Mouse (Mus musculus) gastrocnemius, postnatal 10 days (tissue): ENCODE measurements at regions not wholly inside any gene's neighbourhood (a gene's known extent, or its start where the extent isn't known, plus 50 kb on each side); places are given as distances from the start of the nearest gene placed in this dataset.

Experiments
- DNase-seq: peaks from one replicate; pipeline ENCODE4 v3.0.0; 2021; ENCODE audit warnings: mixed read lengths

- DNase-seq = no peak
Observed at GRCm38 (mm10) chr11:20882756-20883155, 51.9 kb upstream of the Lgalsl start.

- DNase-seq = no peak
Observed at GRCm38 (mm10) chr11:20883907-20884306, 53.1 kb upstream of the Lgalsl start.

GRCm38 (mm10) chr11:20887044-20887443 is 56.2 kb upstream of the Lgalsl start:
- no peak for DNase-seq

- DNase-seq = no peak
Observed at GRCm38 (mm10) chr11:20890479-20890878, 59.6 kb upstream of the Lgalsl start.

GRCm38 (mm10) chr11:20891711-20892110 is 60.9 kb upstream of the Lgalsl start:
- DNase-seq = no peak

GRCm38 (mm10) chr11:20896277-20897123 is 65.6 kb upstream of the Lgalsl start:
- DNase-seq = peak; percentile 61

GRCm38 (mm10) chr11:20897468-20897867 is 66.6 kb upstream of the Lgalsl start:
- DNase-seq = no peak

- no peak for DNase-seq
Observed at GRCm38 (mm10) chr11:20898558-20898957, 67.7 kb upstream of the Lgalsl start.

- DNase-seq = no peak
Observed at GRCm38 (mm10) chr11:20899766-20900165, 68.9 kb upstream of the Lgalsl start.

GRCm38 (mm10) chr11:20902001-20902400 is 71.1 kb upstream of the Lgalsl start:
- no peak for DNase-seq

- DNase-seq = no peak
Observed at GRCm38 (mm10) chr11:20902910-20903309, 72.1 kb upstream of the Lgalsl start.

- no peak for DNase-seq
Observed at GRCm38 (mm10) chr11:20907996-20908395, 77.1 kb upstream of the Lgalsl start.

- no peak for DNase-seq
Observed at GRCm38 (mm10) chr11:20908471-20908870, 77.6 kb upstream of the Lgalsl start.

- DNase-seq = no peak
Observed at GRCm38 (mm10) chr11:20913042-20913441, 82.2 kb upstream of the Lgalsl start.

- peak; percentile 88 for DNase-seq
Observed at GRCm38 (mm10) chr11:20913598-20914296, 82.9 kb upstream of the Lgalsl start.

- no peak for DNase-seq
Observed at GRCm38 (mm10) chr11:20914297-20914997, 83.6 kb upstream of the Lgalsl start.

- no peak for DNase-seq
Observed at GRCm38 (mm10) chr11:20915182-20915602, 84.3 kb upstream of the Lgalsl start.

- no peak for DNase-seq
Observed at GRCm38 (mm10) chr11:20915687-20916432, 85.0 kb upstream of the Lgalsl start.

GRCm38 (mm10) chr11:20916473-20916911 is 85.6 kb upstream of the Lgalsl start:
- no peak for DNase-seq

- DNase-seq = no peak
Observed at GRCm38 (mm10) chr11:20916961-20917360, 86.1 kb upstream of the Lgalsl start.

- no peak for DNase-seq
Observed at GRCm38 (mm10) chr11:20917483-20917882, 86.6 kb upstream of the Lgalsl start.

GRCm38 (mm10) chr11:20923115-20923514 is 92.3 kb upstream of the Lgalsl start:
- DNase-seq = no peak
